Mouse (Mus musculus): ENCODE data around the gene Ahnak. TPM values are rescaled to one million over a fixed set of nuclear protein-coding genes. Genes with fewer than 3 reads are reported as not detected.
"Not testable (repeated sequence)": the region's sequence is repeated elsewhere in the genome, so short reads cannot be mapped to it uniquely, and the experiment has no call there.

Gene Ahnak
- total RNA-seq, 2 experiments from 2014 or later, result 362 to 377 TPM

DNA sequence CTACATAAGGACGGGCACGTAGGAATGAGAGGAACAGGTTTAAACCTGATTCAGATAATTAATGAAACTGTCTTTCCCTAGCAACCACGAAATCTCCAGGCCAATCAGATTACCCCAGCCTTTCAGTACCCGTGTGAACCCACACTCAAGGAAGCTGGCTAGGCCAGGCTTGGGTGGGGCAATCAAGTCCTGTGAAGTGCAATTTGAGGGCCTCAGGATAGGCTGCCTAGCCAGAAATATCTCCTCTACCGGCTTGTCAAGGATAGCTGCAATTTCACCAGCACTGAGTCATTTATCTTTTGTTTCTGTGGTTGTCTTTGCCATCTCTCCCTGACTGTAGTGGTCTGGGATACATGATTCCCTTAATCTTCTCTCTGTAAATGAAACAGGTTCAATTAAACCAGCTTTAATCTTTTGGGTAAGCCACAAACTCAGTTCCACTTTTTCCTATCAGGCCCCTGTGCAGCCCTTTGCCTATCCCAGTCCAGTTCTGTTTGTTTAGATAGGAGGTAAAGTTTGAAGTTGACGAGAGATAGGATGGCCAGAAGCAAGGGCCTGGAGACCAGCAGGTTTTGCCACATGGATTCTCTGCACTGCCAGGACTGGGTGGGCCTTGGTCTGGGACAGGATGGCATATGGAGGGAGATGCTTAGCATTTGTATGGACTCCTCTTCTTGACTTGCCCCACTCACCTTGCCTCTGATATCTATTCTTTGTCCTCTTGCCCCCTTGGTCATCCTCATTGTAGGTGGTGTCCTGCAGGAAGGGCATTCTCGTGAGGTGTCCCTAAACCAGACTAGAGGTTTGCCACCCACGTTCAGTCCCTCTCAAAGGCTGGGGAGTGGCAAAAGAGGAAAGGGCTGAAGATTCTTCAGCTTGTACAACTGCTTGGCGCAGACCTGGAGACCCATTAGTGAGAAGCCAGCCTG, 44.6 kb downstream of the Ahnak start:
- intact Hi-C loops (cut with DNase I), result loop anchor here (5.0 kb wide), 2 partner anchors 39 to 41 kb away; no protein-coding TSS in a partner anchor
- no peak for DNase-seq

DNA sequence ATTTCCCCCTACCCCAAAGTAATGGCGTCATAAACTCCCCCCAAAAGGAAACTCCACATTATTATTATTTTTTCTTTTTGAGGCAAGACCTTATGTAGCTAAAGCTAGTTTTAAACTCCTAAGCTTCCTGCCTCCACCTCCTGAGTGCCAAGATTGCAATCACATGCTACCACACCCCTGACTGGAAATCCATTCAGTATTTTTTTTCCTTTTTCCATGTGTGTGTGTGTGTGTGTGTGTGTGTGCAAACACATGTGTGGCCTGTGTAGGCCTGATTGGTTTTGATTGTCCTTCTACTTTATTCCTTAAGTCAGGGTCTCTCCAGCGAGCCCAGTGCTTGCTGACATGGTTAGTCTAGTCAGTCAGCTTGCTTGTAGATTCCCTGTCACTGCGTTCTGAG, 45.4 kb downstream of the Ahnak start:
- intact Hi-C loops (cut with DNase I), result loop anchor here (5.0 kb wide), 2 partner anchors 38 to 42 kb away; no protein-coding TSS in a partner anchor
- DNase-seq, result no peak

DNA sequence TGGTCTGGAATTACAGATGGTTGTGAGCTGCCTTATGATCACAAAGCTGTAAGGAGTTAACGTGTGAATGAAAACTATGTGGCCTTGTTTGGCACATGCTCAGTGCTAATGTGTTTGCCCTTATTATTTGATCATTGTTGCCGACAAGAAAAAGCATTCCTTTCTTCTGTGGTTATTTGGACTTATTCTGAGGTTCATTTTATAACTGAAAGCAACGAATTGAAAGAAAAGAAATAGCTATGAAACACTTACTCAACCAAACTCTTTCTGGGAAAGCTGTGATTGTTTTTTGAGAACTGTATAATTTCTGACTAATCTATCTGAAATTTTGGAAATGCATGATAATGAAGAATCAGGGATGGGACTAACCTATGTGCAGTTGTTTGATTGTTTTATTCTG, 46.0 kb downstream of the Ahnak start:
- intact Hi-C loops (cut with DNase I), result no loop called here
- no peak for DNase-seq

DNA sequence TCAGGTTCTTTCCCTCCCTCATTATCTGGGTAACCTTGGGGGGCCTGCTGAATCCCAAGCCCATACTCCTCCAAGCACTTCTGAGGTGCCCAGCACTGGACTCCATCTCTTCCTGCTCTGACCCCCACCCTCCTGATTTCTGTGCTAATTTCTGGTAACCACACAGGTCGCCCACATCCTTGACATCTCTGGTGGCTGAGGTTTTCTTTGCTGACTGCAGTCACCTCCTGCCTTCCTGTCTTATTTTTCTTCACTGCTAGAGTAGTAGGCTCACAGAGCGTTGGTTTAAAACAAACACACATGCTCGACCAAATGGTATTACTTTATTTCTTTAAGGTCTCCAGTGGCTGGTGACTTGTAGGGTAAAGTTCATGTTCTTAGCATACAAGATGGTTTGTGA, 49.1 kb downstream of the Ahnak start:
- DNase-seq, result no peak
- intact Hi-C loops (cut with DNase I), result no loop called here

DNA sequence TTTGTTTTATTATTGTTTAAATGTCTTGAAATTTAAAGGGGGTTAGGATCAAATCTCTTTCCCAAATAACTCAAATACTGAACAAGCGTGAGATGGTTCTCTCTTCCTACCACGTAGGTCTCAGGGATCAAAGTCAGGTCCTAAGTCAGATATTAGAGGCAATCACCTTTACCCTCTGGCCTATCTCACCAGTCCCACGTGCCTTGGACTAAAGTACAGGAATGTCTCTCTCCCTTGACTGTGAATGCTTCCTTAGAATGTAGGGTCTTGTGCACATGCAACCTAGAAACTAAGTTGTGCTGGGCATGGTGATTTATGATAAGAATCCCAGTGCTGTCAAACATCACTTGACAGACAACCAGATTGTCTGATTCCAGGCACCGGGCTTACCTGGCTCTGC, 50.2 kb downstream of the Ahnak start:
- DNase-seq, result no peak
- intact Hi-C loops (cut with DNase I), result no loop called here

DNA sequence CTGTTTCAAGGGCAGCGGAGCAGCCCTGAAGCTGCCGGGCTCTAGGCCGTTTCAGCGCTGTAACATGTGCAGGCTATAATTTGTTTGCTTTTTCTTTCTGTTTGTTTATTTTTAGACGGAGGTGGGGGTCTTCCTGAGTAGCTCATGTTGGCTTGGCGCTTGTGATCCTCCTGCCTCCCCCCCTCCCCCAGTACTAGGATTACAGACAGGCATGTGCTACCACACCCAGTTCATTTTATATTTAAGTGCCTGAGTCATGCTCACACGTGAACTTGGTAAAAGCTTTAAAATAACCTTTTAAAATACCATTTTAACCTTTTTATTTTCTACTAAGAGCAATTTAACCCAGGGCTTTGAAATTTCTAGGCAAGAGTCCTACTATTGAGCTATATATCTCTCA, 50.8 kb downstream of the Ahnak start:
- no peak for DNase-seq
- intact Hi-C loops (cut with DNase I), result no loop called here

DNA sequence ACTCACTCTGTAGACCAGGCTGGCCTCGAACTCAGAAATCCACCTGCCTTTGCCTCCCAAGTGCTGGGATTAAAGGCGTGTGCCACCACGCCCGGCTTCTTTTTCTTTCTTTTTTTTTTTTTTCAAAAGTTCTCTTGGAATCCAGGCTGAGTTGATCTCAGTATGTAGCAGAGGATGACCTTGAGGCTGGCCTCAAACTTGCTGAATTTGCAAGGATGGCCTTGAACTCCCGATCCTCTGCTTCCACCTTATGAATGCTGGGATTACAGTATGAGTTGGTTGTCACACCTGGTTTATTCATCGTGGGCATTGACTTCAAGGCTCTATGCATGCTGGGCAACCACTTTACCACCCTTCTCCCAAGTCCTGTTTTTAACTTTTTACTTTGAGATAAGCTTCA, 51.6 kb downstream of the Ahnak start:
- no peak for DNase-seq
- intact Hi-C loops (cut with DNase I), result no loop called here

DNA sequence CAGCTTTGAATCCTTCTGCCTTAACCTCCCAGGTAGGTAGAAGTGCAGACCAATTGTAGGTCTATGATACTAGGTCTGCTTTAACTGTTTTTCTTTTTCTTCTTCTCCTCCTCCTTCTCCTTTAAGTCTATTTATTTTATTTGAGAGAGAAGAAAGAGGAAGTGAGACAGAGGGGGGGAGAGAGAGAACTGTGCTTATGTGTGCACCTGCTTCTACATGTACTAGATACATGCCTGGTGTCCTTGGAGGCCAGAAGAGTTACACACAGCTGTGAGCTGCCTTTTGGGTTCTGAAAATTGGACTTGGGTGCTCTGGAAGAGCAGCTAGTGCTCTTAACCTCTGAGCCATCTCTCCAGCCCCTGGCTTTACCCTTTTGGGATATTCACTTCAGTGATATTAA, 52.0 kb downstream of the Ahnak start:
- intact Hi-C loops (cut with DNase I), result no loop called here
- DNase-seq, result no peak

DNA sequence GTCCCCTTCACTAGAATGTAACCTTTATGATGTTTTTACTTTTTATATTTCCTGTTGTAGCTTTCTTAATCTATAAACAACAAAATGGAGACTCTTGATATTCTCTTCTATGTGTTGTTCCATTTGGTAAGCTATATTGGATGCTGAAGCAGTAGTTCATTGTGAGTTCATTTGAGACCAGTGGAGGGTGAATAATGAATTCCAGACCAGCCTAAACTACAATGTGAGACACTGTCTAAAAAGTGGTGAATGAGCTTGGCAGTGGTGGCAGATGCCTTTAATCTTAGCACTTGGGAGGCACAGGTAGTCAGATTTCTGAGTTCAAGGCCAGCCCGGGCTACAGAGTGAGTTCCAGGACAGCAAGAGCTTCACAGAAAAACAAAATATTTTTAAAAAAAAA, 54.0 kb downstream of the Ahnak start:
- no peak for DNase-seq
- intact Hi-C loops (cut with DNase I), result no loop called here

DNA sequence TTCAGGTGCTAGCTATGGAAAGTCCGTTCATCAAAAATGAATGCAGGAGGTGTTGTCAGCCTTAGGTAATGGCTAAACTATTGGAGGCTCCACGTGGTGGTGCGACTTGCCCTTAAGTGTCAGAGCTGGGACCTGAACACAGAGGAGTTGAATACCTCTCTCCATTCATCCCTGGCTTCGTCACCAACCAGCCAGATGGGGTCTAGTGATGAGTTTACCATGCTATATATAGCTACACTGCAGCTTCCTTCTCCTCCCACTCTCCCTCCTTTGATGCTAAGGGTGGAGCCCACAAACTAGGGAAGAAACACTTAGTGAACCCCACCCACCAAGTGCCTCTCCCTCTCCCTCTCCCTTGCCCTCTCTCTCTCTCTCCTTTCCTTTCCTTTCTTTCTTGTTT, 55.2 kb downstream of the Ahnak start:
- DNase-seq, result no peak
- intact Hi-C loops (cut with DNase I), result no loop called here

DNA sequence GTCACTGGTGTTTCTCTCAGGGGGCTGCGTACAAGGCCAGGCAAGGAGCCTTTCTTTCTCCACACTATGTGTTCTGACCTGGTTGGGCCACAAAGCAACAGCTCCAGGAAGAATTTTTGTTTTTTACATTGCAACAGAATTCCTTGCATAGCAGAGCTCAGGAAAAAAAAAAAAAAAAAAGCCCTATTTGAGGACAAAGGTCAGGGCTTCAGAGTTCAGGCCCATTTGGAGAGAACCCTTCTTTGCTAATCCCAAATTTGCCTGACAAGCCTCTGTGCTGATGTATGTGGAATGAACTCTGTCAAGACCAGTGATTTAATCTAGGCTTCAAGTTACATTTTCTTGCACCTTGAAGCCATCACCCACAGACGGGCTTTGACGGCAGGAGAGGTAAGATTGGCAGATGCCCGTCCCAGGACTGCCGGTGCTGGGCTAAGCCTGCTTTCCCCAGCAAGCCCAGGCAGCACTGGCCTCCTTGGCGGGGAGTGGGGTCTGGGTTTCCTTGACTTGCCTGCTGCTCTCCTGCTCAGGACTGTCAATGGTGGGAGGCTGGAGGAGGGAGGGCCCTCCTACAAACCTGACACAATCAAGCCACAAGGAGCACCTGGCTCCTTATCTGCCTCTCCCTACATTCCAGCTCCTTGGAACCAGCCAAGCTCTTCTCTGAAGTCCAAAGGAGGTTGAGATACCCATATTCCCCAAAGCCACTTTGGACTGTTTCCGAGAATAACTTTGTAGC, 58.3 kb downstream of the Ahnak start:
- intact Hi-C loops (cut with DNase I), result no loop called here

DNA sequence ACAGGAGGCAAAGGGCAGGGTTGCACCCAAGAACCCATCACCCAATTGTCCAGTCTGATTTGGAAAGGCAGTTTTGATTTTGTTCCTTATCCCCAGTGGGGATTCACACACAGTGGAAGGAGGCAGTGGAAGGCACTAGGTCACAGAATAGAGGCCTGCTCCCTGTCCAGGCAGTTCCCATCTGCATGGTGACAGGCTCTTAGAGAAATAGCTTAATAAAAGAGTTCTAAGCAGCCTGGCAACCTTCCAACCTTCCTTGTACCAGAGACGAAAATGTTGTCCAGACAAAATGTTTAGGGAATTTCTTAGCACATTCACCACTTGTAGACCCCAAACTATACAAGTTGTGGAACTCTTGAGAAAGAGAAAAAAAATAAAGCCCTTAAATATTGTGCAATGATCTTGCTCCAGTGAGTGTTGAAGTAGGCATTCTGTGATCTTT, 58.9 kb downstream of the Ahnak start:
- intact Hi-C loops (cut with DNase I), result no loop called here
- no peak for DNase-seq

More for the DNA sequence above, 58.3 kb downstream of the Ahnak start:
- no peak for DNase-seq

DNA sequence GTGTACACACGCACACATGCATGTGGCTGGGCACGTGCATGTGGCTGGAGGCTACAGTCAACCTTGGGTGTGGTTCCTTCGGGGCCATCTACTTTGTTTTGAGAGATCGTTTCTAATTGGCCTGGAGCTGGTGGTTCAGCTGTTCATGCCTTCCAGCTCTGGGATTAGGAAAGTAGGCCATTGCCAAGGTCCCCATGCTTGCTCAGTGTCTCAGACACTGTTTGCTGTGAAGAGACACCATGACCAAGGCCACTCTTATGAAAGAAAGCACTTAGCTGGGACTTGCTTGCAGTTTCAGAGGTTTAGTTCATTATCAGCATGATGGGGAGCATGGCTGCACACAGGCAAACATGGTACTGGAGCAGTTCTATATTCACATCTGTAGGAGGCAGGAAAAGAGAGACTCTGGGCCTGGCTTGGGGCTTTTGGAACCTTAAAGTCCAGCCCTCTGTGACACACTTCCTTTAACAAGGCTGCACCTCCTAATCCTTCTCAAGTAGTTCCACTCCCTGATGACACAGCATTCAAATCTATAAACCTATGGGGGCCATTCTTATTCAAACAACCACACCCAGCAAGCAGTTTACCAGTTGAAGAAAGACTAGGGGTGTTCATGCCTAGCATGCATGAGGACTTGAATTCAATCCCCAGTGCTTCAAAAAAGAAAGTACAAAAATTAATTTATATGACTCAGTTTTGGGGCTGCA, 60.0 kb downstream of the Ahnak start:
- DNase-seq, result no peak
- intact Hi-C loops (cut with DNase I), result no loop called here

DNA sequence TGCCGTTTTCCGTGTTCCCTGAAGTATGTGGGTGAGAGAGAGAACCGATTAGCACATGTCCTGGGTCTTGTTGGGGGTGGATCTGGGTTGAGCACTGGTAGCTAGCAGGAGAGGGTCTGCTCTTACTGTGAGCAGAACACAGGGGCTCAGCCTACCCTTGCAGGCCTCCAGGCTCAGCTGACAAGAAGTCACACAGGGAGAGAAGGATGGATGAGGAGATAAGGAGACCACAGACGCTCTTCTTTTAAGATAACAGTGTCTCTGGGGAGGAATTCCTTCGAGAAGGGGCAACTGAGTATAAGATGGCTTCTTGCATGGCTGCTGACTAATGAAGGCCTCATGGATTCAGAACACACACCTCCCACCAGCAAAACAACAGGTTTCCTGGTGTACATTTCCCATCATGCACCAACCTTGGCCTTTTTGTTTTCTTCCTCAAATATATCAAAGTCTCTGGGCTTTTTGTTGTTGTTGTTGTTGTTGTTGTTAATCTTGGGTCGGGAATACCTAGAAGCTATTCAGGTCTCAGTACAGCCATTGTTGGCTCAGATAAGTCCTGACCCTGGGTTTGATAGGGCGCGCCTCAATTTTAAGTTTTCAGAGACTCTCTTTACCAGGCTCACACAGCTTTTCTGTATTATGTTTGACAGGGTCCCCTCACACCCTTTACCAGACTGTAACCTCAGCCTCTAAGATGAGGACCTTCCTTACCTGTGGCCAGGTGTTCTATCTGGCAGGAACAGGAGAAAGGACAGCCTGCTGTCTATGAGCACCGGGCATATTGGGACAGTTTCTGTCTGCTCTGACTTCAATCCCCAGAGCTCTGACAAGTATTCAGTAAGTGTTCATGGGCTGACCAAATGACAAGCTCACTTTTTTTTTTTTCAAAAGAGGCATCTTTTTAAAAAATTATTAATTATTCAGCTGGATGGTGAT, 61.5 kb downstream of the Ahnak start:
- DNase-seq, result no peak
- intact Hi-C loops (cut with DNase I), result no loop called here

DNA sequence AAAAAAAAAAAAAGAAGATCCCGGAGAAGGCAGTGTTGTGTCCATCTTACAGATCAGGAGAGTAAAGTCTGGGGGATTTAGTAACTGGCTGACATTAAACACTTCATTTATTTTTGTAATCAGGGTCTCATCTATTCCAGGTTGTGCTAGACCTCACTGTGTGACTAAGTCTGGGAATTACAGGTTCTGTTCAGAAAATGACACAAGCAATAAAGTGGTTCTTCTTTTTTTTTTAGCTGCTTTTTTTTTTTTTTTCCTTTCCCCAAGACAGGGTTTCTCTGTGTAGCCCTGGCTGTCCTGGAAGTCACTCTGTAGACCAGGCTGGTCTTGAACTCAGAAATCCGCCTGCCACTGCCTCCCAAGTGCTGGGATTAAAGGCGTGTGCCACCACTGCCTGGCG, 62.9 kb downstream of the Ahnak start:
- intact Hi-C loops (cut with DNase I); DNase-seq: not testable (repeated sequence)

DNA sequence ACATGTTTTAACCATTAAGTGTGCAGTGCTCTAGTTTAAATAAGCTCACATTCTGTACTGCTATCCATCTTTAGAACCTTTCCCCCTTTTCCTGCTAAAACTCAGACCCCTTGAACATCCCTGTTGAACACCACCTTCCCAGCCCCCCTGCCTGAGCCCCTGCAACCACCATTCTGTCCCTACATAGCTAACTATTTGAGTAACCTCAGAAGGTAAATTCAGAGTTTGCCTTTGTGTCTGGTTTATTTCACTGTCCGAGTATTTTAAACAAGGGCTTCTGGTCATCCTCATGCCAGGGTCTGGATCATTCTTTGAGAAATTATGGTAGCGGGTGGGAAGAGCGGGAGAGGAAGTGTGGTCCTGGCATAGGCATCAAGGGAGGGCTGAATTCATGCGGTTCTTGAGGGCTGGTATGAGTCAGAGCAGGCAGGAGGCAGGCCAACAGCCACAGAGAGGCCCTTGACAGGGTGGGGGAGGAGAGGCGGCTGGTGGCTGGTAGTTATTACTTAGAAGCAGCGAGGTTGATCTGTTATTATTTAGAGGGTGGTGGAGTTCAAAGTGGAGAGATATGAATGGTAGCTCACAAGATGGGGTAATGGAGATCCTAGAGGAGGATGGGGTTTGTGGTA, 63.8 kb downstream of the Ahnak start:
- intact Hi-C loops (cut with DNase I), result no loop called here
- peak in 1 of 2 experiments; percentile 45 for DNase-seq

DNA sequence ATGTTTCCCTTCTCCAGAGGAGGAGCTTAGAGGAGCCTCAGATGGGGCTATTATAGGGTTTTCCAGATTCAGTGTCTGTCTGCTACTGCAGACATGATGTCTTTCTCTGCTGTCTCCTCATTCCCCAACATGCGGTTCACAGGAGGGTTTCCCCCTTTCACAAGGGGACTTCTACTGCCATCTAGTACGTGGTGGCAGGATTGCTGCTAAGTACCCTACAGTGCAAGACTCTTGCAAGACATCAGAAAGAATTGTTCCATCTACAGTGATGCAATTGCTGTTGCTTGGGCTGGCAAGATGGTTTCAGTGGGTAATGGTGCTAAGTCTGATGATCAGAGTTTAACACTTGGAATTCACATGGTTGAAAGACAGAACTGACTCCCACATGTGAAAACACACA, 66.1 kb downstream of the Ahnak start:
- DNase-seq, result no peak
- intact Hi-C loops (cut with DNase I), result no loop called here

DNA sequence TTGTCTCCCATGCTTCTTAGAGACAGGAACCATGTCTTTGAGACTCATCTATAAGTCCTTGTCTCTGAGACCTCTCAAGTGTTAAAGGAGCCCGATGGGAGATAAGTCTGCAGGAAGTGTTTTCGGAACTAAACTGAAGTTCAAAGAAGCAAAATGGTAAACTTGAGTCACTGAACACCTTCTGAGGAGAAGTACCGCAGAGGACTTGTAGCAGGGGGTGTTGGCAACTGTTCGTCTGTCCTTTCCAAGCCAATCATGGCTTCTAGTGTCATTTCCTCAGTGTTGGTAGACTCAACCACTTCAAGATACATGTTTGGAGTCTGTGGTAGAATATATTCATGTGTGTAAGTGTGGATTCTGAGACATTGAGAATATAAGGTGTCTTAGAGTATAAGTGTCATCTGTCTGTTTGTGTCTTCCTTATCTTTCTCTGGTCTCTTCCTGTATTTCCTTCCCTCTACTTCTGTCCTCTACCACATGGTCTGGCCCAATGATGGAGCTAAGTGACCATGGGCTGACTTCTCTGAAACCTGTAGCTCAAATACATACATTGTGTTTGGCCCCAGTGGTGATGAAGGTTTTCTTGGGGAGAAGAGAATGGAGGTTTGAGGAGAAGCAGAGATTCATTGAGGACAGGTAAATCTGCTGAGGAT, 66.7 kb downstream of the Ahnak start:
- DNase-seq, result no peak
- intact Hi-C loops (cut with DNase I), result no loop called here

DNA sequence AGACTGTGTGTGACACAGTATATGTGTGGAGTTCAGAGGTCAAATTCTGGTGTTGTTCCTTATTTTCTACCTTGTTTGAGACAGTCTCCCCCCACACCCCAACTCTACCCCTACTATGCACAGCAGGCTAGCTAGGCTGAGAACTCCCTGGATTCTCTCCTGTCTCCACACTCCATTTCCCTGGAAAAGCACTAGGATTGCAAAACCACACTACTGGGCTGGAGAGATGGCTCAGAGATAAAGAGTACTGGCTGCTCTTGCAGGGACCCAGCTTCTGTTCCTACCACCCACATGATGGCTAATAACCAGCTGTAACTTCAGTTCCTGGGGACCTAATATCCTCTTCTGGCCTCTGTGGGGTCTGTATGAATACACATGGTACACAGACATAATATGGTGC, 68.6 kb downstream of the Ahnak start:
- intact Hi-C loops (cut with DNase I), result no loop called here
- DNase-seq, result no peak

Measured in heart, postnatal 36 days (tissue).